Comparison of ENCODE assay signal across 28 mouse cellular contexts in genomic region chr5:34689868-34690267, GRCm38 (mm10). TPM values are rescaled to one million over a fixed set of nuclear protein-coding genes. Genes with fewer than 3 reads are reported as not detected.
A peak's percentile ranks its signal among the peaks of the same experiment; 100 is the strongest.
DNase-seq lines count a peak whose midpoint lies in the region; ATAC-seq and TF ChIP-seq lines count a peak whose summit lies in the region.
"Had no signal": no experiment of that assay in that cellular context is flagged by ENCODE, and none has a peak within 500 bp of the region (broad histone marks: within the 10 kb centered on the region; RNA-seq: fewer than 3 reads in every experiment).

No protein-coding gene starts in this region.

- H3K36me3 ChIP-seq in kidney, postnatal 0 days (ENCODE audit: insufficient read depth, low read length), result no peaks in the 10 kb centered on the region
- no peaks in the 10 kb centered on the region for H3K36me3 ChIP-seq in kidney, embryonic 15.5 days
- no peaks in the 10 kb centered on the region for H3K36me3 ChIP-seq in liver, embryonic 14.5 days (replicated peaks; ENCODE audit: control insufficient read depth, insufficient read depth, low read depth)
- no peaks in the 10 kb centered on the region for H3K36me3 ChIP-seq in E14TG2a.4 (ENCODE audit: insufficient read depth, low read length)
- H3K36me3 ChIP-seq in stomach, postnatal 0 days (ENCODE audit: control insufficient read depth, insufficient read depth, low read length), result no peaks in the 10 kb centered on the region
- H3K36me3 ChIP-seq: embryonic facial prominence, embryonic 12.5 days; embryonic facial prominence, embryonic 15.5 days; heart, embryonic 12.5 days; heart, embryonic 15.5 days; hindbrain, embryonic 10.5 days; hindbrain, embryonic 13.5 days had no signal

- H3K4me2 ChIP-seq in kidney, postnatal 0 days (ENCODE audit: low read length), result no peak overlapping the region
- H3K4me2 ChIP-seq in kidney, embryonic 15.5 days, result no peak overlapping the region
- H3K4me2 ChIP-seq in liver, embryonic 14.5 days (ENCODE audit: low read depth), result no peak overlapping the region
- no peak overlapping the region for H3K4me2 ChIP-seq in stomach, postnatal 0 days (replicated peaks; ENCODE audit: low read depth)
- H3K4me2 ChIP-seq: embryonic facial prominence, embryonic 12.5 days; embryonic facial prominence, embryonic 15.5 days; heart, embryonic 12.5 days; heart, embryonic 15.5 days; hindbrain, embryonic 13.5 days had no signal

- no peak for ATAC-seq in kidney, postnatal 0 days (replicated peaks; ENCODE audit: low FRiP score, low read depth)
- ATAC-seq in kidney, embryonic 15.5 days (replicated peaks; ENCODE audit: low FRiP score), result no peak
- ATAC-seq in liver, embryonic 14.5 days (ENCODE audit: insufficient read depth), result no peak
- ATAC-seq in stomach, postnatal 0 days (ENCODE audit: low FRiP score, low TSS enrichment), result no peak
- ATAC-seq: activated CD4-positive, CD25-positive, alpha-beta regulatory T cell, adult 4 months; CD4-positive, CD25-positive, alpha-beta regulatory T cell, adult 4 months; forebrain, embryonic 14.5 days; forebrain, postnatal 0 days; hindbrain, embryonic 16.5 days had no signal

- no peak overlapping the region for H3K27ac ChIP-seq in kidney, postnatal 0 days
- no peak overlapping the region for H3K27ac ChIP-seq in kidney, embryonic 15.5 days
- no peak overlapping the region for H3K27ac ChIP-seq in liver, embryonic 14.5 days
- no peak overlapping the region for H3K27ac ChIP-seq in stomach, postnatal 0 days (replicated peaks)
- H3K27ac ChIP-seq: embryonic facial prominence, embryonic 12.5 days; embryonic facial prominence, embryonic 15.5 days; gastrocnemius, adult 2 months; heart, embryonic 15.5 days; hindbrain, embryonic 10.5 days; hindbrain, embryonic 13.5 days had no signal

- H3K27me3 ChIP-seq in kidney, postnatal 0 days (ENCODE audit: insufficient read depth, low read length), result no peaks in the 10 kb centered on the region
- no peaks in the 10 kb centered on the region for H3K27me3 ChIP-seq in kidney, embryonic 15.5 days
- H3K27me3 ChIP-seq in liver, embryonic 14.5 days (ENCODE audit: control insufficient read depth, insufficient read depth, low read length), result no peaks in the 10 kb centered on the region
- H3K27me3 ChIP-seq in E14TG2a.4 (ENCODE audit: insufficient read depth, low read length), result no peaks in the 10 kb centered on the region
- no peaks in the 10 kb centered on the region for H3K27me3 ChIP-seq in stomach, postnatal 0 days (ENCODE audit: control insufficient read depth, insufficient read depth, low read length)
- H3K27me3 ChIP-seq: embryonic facial prominence, embryonic 12.5 days; embryonic facial prominence, embryonic 15.5 days; heart, embryonic 12.5 days; heart, embryonic 15.5 days; hindbrain, embryonic 13.5 days had no signal

- H3K9ac ChIP-seq in kidney, postnatal 0 days (ENCODE audit: low read depth, low read length), result no peak overlapping the region
- no peak overlapping the region for H3K9ac ChIP-seq in kidney, embryonic 15.5 days
- no peak overlapping the region for H3K9ac ChIP-seq in liver, embryonic 14.5 days (replicated peaks)
- H3K9ac ChIP-seq in stomach, postnatal 0 days (ENCODE audit: low read length), result no peak overlapping the region
- H3K9ac ChIP-seq: embryonic facial prominence, embryonic 12.5 days; embryonic facial prominence, embryonic 15.5 days; forebrain, postnatal 0 days; heart, embryonic 12.5 days; heart, embryonic 15.5 days; hindbrain, embryonic 13.5 days had no signal

- no peak overlapping the region for H3K4me3 ChIP-seq in kidney, postnatal 0 days (replicated peaks; ENCODE audit: low read depth, low read length)
- H3K4me3 ChIP-seq in kidney, embryonic 15.5 days (replicated peaks), result no peak overlapping the region
- H3K4me3 ChIP-seq in liver, embryonic 14.5 days (ENCODE audit: insufficient read depth in 1 of 2, low read depth in 2 of 2, low read length in 2 of 2), result no peak overlapping the region
- H3K4me3 ChIP-seq in E14TG2a.4 (replicated peaks; ENCODE audit: low read length), result no peak overlapping the region
- no peak overlapping the region for H3K4me3 ChIP-seq in stomach, postnatal 0 days (ENCODE audit: low read depth, low read length)
- H3K4me3 ChIP-seq: embryonic facial prominence, embryonic 12.5 days; embryonic facial prominence, embryonic 15.5 days; gastrocnemius, adult 2 months; heart, embryonic 12.5 days; heart, embryonic 15.5 days; hindbrain, embryonic 10.5 days; hindbrain, embryonic 13.5 days had no signal

- no peaks in the 10 kb centered on the region for H3K9me3 ChIP-seq in kidney, postnatal 0 days (replicated peaks; ENCODE audit: low read length)
- no peaks in the 10 kb centered on the region for H3K9me3 ChIP-seq in kidney, embryonic 15.5 days (replicated peaks)
- no peaks in the 10 kb centered on the region for H3K9me3 ChIP-seq in liver, embryonic 14.5 days (ENCODE audit: control insufficient read depth, low read length)
- H3K9me3 ChIP-seq in E14TG2a.4 (ENCODE audit: low read length), result no peaks in the 10 kb centered on the region
- H3K9me3 ChIP-seq in stomach, postnatal 0 days (ENCODE audit: control insufficient read depth, low read length), result no peaks in the 10 kb centered on the region
- H3K9me3 ChIP-seq: embryonic facial prominence, embryonic 12.5 days; embryonic facial prominence, embryonic 15.5 days; heart, embryonic 12.5 days; heart, embryonic 15.5 days; hindbrain, embryonic 10.5 days; hindbrain, embryonic 13.5 days had no signal

- no peaks in the 10 kb centered on the region for H3K4me1 ChIP-seq in kidney, postnatal 0 days (replicated peaks; ENCODE audit: insufficient read depth, low read length)
- H3K4me1 ChIP-seq in kidney, embryonic 15.5 days, result no peaks in the 10 kb centered on the region
- H3K4me1 ChIP-seq in liver, embryonic 14.5 days (replicated peaks; ENCODE audit: control insufficient read depth in 2 of 2, insufficient read depth in 2 of 2, low read length in 1 of 2), result no peaks in the 10 kb centered on the region; a peak in 1 of 4 replicates
- H3K4me1 ChIP-seq in E14TG2a.4 (replicated peaks; ENCODE audit: low read depth, low read length), result no peaks in the 10 kb centered on the region
- H3K4me1 ChIP-seq in stomach, postnatal 0 days (replicated peaks; ENCODE audit: control insufficient read depth, insufficient read depth), result no peaks in the 10 kb centered on the region
- H3K4me1 ChIP-seq: embryonic facial prominence, embryonic 12.5 days; embryonic facial prominence, embryonic 15.5 days; heart, embryonic 12.5 days; heart, embryonic 15.5 days; hindbrain, embryonic 10.5 days; hindbrain, embryonic 13.5 days had no signal

- TF ChIP-seq CTCF in kidney, postnatal 0 days (IDR thresholded peaks at IDR 0.05; ENCODE audit: low read depth), result peak; percentile 11; the same call in 1 of the 2 replicates
- TF ChIP-seq CTCF in liver, embryonic 14.5 days (IDR thresholded peaks at IDR 0.05; ENCODE audit: low read depth), result peak; percentile 18; the same call in 1 of the 2 replicates
- TF ChIP-seq CTCF in E14TG2a.4 (conservative IDR thresholded peaks at IDR 0.05; ENCODE audit: low read length), result 0 out of 2 replicates have a peak, but pooled peaks have one; percentile 13
- TF ChIP-seq CTCF in stomach, postnatal 0 days (IDR thresholded peaks at IDR 0.05; ENCODE audit: low read depth), result 0 out of 2 replicates have a peak, but pooled peaks have one; percentile 14

- WGBS in kidney, postnatal 0 days, result 92% methylated on average over 1 of the region's 1 CpGs
- WGBS in kidney, embryonic 15.5 days, result 88% methylated on average over 1 of the region's 1 CpGs
- 75% methylated on average over 1 of the region's 1 CpGs for WGBS in liver, embryonic 14.5 days (ENCODE audit: insufficient replicate concordance)
- 100% methylated on average over 1 of the region's 1 CpGs for WGBS in stomach, postnatal 0 days

- no peak for TF ChIP-seq EP300 in liver, embryonic 14.5 days (IDR thresholded peaks at IDR 0.05; ENCODE audit: low read depth)
- TF ChIP-seq EP300 in stomach, postnatal 0 days (optimal IDR thresholded peaks at IDR 0.05), result no peak

- no peak for DNase-seq in kidney, postnatal 0 days (ENCODE audit: low spot score)
- no peak for DNase-seq in liver, embryonic 14.5 days (ENCODE audit: low read depth in 3 of 3, low spot score in 3 of 3)
- no peak for DNase-seq in liver
- no peak for DNase-seq in stomach, postnatal 0 days (ENCODE audit: low spot score)
- no peak for DNase-seq in cerebellum, adult 11 months
- DNase-seq: adrenal gland, adult 8-10 months; adrenal gland, postnatal 25 days; cerebellum, adult 18-20 months; cerebellum, adult 9-10 months; cerebellum, postnatal 14 days; forebrain, postnatal 0 days; gastrocnemius, adult 2 months; gastrocnemius, postnatal 14 days; heart, adult 11 months; heart, postnatal 10 days; heart, postnatal 36 days had no signal

RNA-seq across cellular contexts. Expression of gene Grk4, which starts 29.7 kb away (rescaled TPM):
- polyA plus RNA-seq in kidney, postnatal 0 days (2015; fragmentation: Nextera tagmentation; extraction: Ambion mirVana), result 2.2 and 3.6 TPM in 2 replicates
- 1.9 and 2.8 TPM in 2 replicates for polyA plus RNA-seq in kidney, embryonic 15.5 days (2015; fragmentation: Nextera tagmentation; extraction: Ambion mirVana)
- 0.24 and 0.44 TPM in 2 replicates for polyA plus RNA-seq in liver, embryonic 14.5 days (2012; rRNA removed)
- polyA plus RNA-seq in liver, embryonic 14.5 days (2014; fragmentation: Nextera tagmentation; extraction: Ambion mirVana), result 0.48 and 0.91 TPM in 2 replicates
- 1.2 and 2.0 TPM in 2 replicates for polyA plus RNA-seq in stomach, postnatal 0 days (2015; fragmentation: Nextera tagmentation; extraction: Ambion mirVana)

RNA-seq across cellular contexts. Expression of gene Nop14, which starts 29.9 kb away (rescaled TPM):
- 22.3 and 22.7 TPM in 2 replicates for polyA plus RNA-seq in kidney, postnatal 0 days (2015; fragmentation: Nextera tagmentation; extraction: Ambion mirVana)
- 25.3 and 25.8 TPM in 2 replicates for polyA plus RNA-seq in kidney, embryonic 15.5 days (2015; fragmentation: Nextera tagmentation; extraction: Ambion mirVana)
- polyA plus RNA-seq in liver, embryonic 14.5 days (2012; rRNA removed), result 11.2 and 12.4 TPM in 2 replicates
- 11.9 and 14.4 TPM in 2 replicates for polyA plus RNA-seq in liver, embryonic 14.5 days (2014; fragmentation: Nextera tagmentation; extraction: Ambion mirVana)
- polyA plus RNA-seq in stomach, postnatal 0 days (2015; fragmentation: Nextera tagmentation; extraction: Ambion mirVana), result 13.1 and 14.2 TPM in 2 replicates

RNA-seq across cellular contexts. Expression of gene Mfsd10, which starts 52.9 kb away (rescaled TPM):
- polyA plus RNA-seq in kidney, postnatal 0 days (2015; fragmentation: Nextera tagmentation; extraction: Ambion mirVana), result 86.9 and 108 TPM in 2 replicates
- polyA plus RNA-seq in kidney, embryonic 15.5 days (2015; fragmentation: Nextera tagmentation; extraction: Ambion mirVana), result 118 and 132 TPM in 2 replicates
- 53.6 and 68.5 TPM in 2 replicates for polyA plus RNA-seq in liver, embryonic 14.5 days (2012; rRNA removed)
- polyA plus RNA-seq in liver, embryonic 14.5 days (2014; fragmentation: Nextera tagmentation; extraction: Ambion mirVana), result 33.1 and 46.7 TPM in 2 replicates
- polyA plus RNA-seq in stomach, postnatal 0 days (2015; fragmentation: Nextera tagmentation; extraction: Ambion mirVana), result 57.4 and 62.0 TPM in 2 replicates
